Mouse (Mus musculus) layer of hippocampus, postnatal 25 days (tissue): ENCODE results near the gene Gm49387. TPM values are rescaled to one million over a fixed set of nuclear protein-coding genes. Genes with fewer than 3 reads are reported as not detected.
"Not testable (repeated sequence)": the region's sequence is repeated elsewhere in the genome, so short reads cannot be mapped to it uniquely, and the experiment has no call there.

Experiments used
- DNase-seq, 2 experiments: peaks; one replicate each; pipeline ENCODE4 v3.0.0; 2022; ENCODE audit warnings: mixed read lengths in 2 of 2, low spot score in 1 of 2; ENCODE audit errors: extremely low spot score in 1 of 2
- total RNA-seq, 2 experiments: library from RNA; stranded (reverse); gene quantifications; 2 replicates each; pipeline ENCODE4 v1.2.3; 2021

Gm49387 gene
- total RNA-seq, 2 experiments from 2014 or later = not detected

GRCm38 (mm10) chr14:31641506-31642155, 953 bp upstream of the Gm49387 start:
- DNase-seq = no peak

GRCm38 (mm10) chr14:31640890-31641505, 320 bp upstream of the Gm49387 start, which contains the start of the genes Btd and Hacl1:
Gene Btd (plus strand): TSS chr14:31641028.
Gene Hacl1 (minus strand): TSS chr14:31641286.
- DNase-seq = peak; percentile 61 to 78

DNA sequence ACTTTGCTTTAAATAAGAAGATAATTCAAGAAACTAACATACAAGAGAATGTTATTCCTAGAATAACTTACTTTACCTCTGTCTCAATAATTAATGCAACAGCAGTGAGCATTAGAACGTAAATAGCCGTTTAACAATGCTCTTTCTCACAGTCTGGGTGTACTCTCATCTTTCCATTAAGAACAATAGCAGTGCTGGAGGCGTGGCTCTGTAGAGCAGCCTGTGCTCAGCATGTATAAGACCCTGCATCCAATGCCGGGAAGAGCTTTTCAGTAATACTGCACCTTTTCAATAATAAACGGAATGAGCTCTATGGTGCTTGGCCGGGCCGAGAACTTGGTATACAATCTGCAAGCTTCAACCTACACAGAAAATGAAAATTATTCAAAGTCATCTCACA, 10.0 kb downstream of the Gm49387 start:
- DNase-seq = no peak

DNA sequence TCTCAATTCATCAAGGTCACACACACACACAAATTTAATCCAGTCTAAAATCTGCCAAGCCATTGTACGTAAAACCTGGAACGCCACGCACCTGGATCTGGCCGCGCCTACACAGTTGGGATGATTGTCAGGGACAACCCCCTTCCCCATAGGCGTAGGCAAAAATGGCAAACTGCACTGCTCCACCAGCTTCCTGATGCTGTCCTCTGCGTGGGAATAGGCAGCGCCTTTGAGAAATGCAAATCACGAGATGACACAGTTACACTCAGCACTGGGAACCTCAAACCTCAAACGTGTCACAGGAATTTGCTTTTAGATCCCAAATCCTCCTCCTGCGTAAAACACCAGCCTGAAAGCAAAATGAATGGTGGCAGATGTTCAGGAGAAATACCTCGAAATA, 17.9 kb downstream of the Gm49387 start:
- no peak for DNase-seq

DNA sequence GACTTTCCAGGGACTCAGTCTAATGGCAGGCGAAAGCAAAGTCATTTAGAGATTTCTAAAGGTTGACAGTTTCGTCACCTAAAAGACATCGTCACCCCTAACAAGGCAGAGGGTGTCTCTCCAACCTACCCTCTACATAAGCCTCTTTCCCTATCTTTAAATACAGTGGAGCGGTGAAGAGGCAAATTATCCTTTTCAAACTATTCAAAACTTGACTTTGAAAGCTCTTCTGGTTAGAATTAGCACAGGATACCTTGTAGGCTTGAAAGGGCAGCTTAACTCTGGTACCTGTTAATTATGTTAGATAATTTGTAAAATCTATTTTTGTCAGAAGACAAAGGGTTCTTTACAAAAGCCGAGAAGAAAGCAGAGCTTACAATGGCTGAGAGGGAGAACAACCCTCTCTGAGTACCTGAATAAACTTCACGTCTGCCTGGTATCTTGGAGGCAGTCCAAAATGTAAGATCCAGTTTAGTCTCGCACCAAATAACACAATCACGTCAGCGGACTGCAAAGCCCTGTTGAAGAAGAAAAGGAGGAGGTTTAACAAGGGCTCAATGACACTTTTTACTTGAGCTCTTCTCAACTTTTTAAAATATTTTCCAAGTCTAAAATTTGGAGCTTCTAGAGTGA, 20.0 kb downstream of the Gm49387 start:
- DNase-seq = no peak

GRCm38 (mm10) chr14:31617997-31618396, 22.7 kb downstream of the Gm49387 start:
- DNase-seq = no peak

DNA sequence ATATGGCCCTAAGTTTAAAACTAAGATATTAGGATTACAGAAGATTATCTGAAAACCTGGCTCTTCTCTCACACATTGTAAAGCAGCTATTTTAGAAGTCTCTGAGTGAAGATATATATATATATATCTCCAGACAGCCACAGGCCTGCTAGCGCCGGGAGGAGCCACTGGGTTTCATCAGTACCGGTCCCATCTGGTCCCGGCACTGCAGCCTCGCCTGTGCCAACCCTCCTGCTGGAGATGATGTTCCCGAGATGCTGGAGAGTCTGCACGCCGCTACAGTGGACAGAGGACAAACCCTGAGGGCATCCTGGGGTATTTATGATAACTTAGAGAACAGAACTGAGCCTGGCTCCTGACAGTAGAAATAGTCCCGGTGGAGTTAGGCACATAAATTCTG, 23.5 kb downstream of the Gm49387 start:
- DNase-seq = no peak

DNA sequence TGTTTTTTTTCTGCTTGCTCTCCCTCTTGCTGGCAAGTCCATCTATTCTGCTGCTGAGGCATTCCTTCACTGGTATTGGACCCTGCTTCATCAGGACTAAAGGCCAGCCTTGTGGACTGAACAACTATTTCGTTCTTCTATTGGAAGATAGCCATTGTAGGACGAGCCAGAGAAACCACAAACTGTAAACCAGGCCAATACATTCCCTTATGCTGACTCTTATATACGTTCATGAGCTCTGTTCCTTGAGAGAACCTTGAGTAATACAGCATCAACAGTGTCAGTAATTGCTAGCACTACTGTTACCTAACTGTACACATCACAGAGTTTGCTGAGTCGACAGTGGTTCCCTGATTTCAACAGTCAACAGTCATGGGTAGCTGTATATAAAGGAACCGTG, 27.0 kb downstream of the Gm49387 start:
- DNase-seq = no peak

GRCm38 (mm10) chr14:31611986-31612385, 28.7 kb downstream of the Gm49387 start:
- no peak for DNase-seq

GRCm38 (mm10) chr14:31605514-31605913, 35.2 kb downstream of the Gm49387 start:
- DNase-seq = no peak

GRCm38 (mm10) chr14:31604916-31605315, 35.8 kb downstream of the Gm49387 start:
- DNase-seq = no peak

GRCm38 (mm10) chr14:31602616-31602979, 38.1 kb downstream of the Gm49387 start:
- DNase-seq = not testable (repeated sequence)

DNA sequence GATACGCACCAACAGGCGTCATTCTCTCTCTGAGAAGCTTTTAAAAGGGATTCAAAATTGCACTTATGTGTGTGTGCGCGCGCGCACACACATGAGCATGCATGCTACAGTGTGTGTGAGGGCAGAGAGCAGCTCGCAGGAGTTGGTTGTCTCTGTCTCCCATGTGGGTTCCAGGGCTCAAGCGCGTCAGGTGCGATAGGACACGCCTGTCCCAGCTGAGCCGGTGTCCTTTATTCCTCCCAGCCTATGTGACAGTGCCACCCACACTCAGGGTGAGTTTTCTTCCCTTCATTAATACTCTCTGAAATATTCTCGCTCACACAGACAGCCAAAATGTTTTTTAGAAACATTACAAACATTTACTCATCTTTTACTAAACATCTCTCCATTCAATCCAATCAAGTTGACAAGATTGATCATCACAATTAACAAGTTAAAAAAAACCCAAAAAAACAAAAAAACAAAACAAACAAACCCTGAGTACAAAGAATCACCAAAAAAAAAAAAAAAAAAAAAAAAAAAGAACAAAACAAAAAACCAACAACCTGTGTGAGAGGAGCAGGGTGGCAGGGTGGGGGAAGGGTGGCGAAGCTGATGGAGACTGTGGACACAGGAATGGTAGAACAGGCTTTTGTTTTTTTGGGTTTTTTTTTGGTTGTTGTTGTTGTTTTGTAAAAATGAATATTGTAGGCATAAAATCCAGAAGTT, 38.6 kb downstream of the Gm49387 start:
- DNase-seq = no peak

DNA sequence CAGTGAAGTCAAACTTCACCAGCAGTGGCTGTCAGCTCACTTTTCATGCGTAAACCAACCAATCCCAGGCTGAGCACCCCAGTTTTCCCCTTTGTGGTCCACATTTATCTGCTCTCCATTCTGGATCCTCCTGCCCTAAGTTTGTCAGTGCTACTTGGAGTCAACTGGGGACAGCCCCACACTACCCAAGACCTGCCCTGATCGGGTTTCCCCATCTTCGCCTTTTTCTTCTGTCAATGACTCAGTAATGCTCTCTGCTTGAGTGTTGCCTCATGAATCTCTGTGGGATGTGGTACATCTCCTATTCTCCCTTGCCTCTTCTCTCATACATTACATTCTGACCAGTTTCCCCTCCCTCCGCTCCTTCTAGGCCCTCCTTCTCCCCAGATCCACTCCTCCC, 43.2 kb downstream of the Gm49387 start:
- DNase-seq = no peak

GRCm38 (mm10) chr14:31596408-31596807, 44.3 kb downstream of the Gm49387 start:
- DNase-seq = no peak

DNA sequence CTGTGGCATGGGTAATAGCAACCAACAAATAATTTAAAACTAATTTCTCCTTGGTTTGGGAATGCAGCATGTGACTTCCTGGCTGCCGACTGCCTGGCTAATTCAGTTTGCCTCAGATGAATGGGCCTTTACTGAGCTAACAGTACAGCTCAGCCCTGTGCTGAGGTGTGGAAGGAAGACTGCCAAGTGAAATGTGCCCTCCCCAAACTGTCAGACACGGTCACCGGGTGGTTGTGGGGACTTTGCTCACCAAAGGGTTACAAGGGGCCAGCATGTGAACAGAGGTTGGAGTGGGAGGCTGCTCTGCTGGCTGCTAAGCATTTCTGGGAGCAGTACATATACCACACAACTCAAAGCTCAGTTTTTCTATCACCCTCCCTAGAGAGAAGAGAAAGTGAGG, 46.0 kb downstream of the Gm49387 start:
- no peak for DNase-seq

- no peak for DNase-seq
These were observed 47.6 kb downstream of the Gm49387 start for GRCm38 (mm10) chr14:31593036-31593435.

DNA sequence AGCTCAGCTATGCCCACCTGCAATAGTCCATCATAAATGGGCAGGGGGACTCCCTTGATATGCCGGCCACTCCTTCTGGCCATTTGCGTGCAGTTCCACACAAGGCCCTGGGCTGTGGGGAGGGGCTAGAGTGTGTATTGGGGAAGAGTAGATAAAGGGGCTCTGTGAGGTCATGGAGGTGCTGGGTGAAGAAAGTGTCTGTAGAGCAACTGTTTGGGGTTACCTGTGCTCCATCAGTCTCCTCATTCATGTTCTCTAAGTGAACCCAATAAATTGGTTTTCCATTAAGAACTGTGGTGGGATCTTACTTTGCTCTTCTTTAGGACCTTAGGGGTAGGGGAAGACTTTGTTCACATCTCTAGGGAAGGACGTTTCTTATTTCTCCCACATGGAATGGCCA, 49.4 kb downstream of the Gm49387 start, which contains the start of gene Colq:
Colq (minus strand) TSS at position 101 of the 400 bp plus-strand sequence.
- no peak for DNase-seq

GRCm38 (mm10) chr14:31586451-31586850, 54.2 kb downstream of the Gm49387 start:
- DNase-seq = no peak

GRCm38 (mm10) chr14:31583082-31583481, 57.6 kb downstream of the Gm49387 start:
- no peak for DNase-seq
